Mouse (Mus musculus): ENCODE measurements around the gene Eed.

The Eed gene

GRCm38 (mm10) chr7:89981557-89981956 lies 774 bp upstream of the Eed start:
- no peak for DNase-seq (ENCODE audit: low spot score)

DNA sequence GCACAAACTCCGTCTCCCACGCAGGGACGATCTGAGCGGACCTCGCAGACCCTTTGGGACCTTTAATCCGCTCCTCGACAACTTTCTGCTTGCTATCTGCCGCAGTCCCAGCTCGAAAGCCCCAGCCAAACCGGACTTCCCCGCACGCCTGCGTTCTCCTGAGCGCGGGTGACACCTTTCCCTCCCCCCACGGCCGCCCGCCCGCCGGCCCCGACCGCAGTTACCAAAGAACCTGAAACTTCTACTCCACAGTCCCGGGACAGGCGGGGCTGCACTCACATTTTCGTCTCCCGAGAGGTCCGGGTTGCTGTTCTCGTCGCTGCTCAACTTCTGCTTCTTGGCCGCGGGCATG lies 674 bp downstream of the Eed start:
- no peak for DNase-seq (ENCODE audit: low spot score)

GRCm38 (mm10) chr7:89979432-89980130 lies 1.2 kb downstream of the Eed start:
- DNase-seq (ENCODE audit: low spot score): no peak

DNA sequence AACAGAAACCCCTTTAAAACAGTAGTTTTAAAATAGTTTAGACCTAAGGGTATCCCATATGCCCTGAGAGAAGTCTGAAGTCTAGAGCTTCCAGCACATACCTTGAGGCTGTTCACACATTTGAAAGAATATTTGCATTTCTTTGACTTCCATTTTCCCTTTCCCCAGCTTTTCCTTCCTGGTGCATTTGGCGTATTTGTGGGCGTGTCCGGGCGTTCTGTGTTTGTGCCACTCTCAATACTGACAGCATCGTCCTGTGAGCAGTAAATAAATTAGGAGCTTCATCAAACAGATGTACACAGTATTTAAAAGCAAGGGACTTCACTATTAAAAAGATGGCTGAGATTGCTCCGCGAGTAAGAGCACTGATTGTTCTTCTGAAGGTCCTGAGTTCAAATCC lies 4.0 kb downstream of the Eed start:
- no peak for DNase-seq (ENCODE audit: low spot score)

DNA sequence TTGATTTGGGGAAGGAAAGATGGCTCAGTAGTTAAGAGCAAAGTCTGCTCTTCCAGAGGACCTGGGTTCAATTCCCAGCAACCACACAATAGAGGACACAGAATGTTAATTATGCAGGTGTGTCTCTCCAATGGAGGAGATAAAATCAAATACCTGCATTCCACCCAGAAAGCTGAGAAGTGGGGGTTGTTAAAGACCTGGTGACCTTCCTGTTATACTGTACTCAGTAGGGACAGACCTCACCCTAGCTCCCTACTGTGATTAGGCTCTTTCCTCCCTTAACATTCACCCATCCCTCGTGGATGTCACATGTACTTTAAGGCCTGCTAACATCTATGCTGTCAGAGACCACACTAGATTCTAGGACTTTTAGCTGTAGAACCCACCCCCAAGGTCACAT lies 5.2 kb downstream of the Eed start:
- no peak for DNase-seq (ENCODE audit: low spot score)

DNA sequence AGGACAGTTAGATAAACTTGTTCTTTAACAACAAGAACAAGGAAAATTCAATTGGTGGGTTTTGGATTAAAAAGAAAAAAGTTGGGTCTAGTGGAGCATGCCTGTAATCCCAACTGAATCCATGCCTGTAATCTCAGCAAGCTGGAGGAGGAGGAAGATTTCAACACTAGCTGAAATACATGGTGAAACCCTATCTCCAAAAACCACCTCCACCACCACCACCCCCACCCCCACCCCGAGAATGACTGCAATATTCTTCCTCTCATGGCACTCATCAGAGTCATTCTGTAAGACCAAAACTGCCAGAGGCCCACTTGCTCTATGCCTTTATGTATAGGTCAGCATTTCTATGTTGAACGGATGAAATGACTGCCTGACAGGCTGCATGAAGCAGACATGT lies 13.5 kb downstream of the Eed start:
- no peak for DNase-seq (ENCODE audit: low spot score)

GRCm38 (mm10) chr7:89966771-89967170 lies 14.0 kb downstream of the Eed start:
- no peak for DNase-seq (ENCODE audit: low spot score)

GRCm38 (mm10) chr7:89963135-89963534 lies 17.6 kb downstream of the Eed start:
- DNase-seq (ENCODE audit: low spot score): no peak

DNA sequence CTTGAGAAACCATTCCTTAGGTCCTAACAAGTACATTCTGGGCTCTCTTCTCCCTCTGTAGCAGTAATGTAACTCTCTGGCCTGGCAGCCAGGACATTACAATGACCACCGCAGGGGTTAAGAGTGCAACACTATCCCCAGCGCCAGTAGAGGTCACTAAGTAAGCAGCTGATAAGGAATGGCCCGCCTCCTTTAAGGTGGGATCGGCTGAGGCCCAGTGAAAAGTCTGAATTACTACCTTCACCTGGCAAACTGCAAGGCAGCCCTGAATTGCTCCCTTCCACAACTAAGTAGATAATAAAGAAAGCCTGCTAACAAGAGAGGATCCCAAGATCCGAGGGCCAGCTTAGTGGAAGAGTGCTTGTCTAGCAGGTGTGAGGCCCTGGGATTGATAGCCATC lies 23.5 kb downstream of the Eed start:
- no peak for DNase-seq (ENCODE audit: low spot score)

DNA sequence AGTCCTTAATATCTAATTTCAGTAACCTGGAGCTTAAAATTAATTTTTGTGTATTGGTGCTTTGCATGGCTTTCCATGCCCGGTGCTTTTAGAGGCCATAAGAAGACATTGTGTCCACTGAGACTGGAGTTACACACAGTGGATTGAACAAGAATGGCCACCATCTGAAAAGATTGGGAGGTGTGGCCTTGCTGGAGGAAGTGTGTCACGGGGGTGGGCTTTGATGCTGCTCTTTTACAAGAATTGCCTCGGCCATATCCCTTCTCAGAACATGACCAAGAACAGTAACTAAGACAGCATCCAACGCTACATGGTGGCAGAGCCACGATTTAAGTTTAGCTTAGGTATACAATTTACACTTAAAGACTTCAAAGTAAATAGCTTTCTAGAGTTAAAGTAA lies 26.5 kb downstream of the Eed start:
- DNase-seq (ENCODE audit: low spot score): no peak

- DNase-seq (ENCODE audit: low spot score): no peak
These were observed 31.4 kb downstream of the Eed start for GRCm38 (mm10) chr7:89949403-89949802.

- no peak for DNase-seq (ENCODE audit: low spot score)
These were observed 32.8 kb downstream of the Eed start for GRCm38 (mm10) chr7:89948026-89948425.

DNA sequence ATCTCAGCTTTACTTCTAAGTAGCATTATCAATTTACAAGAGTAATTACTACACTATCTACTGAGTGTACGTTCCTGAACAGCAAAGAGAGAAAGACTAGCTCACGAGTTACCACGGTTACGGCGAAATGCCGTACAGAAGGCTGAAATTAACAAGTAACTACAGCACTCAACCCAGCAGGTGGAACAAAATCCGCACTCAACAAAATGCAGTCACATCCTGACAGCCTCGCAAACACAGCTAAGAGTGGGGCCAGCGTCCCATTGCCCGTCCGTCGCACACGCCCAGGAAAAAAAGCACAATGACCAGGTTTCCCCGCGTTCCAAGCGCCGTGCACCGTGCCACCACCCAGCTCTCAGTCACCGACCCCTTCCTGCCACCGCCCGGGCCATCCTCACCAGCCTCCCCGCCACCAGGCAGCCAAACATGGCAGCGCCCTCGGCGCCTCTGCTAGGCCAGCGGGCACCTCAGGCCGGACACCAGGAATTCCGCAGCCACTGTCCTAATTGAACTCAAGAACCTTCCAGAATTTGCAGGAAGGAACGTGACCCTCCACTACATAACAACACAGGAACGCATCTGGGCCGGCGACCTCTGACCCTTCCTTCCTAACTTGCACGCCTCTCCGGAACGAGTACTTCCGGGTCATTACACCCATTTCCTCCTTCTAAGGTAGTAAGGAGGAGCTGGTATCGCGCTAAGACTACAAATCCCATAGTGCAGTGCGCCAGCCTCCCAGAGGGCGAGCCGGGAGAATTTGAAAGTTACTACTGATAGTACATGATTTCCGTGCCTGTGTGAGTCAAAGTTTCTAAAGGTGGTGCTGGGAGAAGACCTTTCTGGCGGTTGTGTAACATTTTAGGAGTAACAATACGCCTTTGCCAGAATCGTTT lies 40.0 kb downstream of the Eed start, which contains the start of gene Hikeshi:
Hikeshi (minus strand) TSS at position 634 of the 893 bp plus-strand sequence.
- peak; percentile 90 for DNase-seq (ENCODE audit: low spot score)

- DNase-seq (ENCODE audit: low spot score): no peak
These were observed 41.1 kb downstream of the Eed start for GRCm38 (mm10) chr7:89939497-89940353.

- no peak for DNase-seq (ENCODE audit: low spot score)
These were observed 57.2 kb downstream of the Eed start for GRCm38 (mm10) chr7:89923441-89924180.

DNA sequence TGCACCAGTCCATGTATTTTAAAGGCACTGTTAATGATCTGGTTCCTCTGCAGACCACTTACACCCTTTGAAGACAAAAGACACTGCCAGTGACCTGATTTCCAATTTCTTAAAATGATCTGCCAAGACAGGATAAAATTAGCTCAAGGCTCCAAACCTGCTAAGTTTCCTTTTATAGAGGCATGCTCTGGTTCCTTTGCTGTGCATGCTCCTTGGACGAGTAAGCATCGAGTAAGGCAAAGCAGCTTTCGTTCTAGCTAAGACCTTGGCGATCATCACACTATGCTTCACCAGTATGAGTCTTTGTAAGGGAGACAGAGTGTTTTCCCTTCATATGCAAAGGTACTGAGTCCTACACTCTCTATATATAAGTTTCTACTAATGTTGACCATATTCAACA lies 63.0 kb downstream of the Eed start:
- DNase-seq (ENCODE audit: low spot score): no peak

DNA sequence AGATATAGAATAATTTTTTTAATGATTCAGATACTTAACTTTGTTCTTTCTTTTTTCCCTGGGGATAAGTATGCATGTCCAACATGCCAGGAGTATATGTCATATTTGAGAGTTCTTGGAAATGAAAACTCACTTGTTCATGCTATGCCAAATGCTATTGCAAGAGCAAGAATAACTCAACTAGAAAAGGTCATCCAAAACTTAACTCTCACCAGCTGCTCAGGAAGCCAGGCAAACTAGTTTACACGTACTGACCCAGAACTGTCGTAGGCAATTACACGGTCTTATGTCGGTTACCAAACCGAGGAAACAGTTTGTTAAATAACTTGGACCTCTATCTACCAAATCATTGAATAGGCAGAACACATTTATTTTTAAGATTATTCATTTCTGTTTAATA lies 64.1 kb downstream of the Eed start:
- no peak for DNase-seq (ENCODE audit: low spot score)

DNA sequence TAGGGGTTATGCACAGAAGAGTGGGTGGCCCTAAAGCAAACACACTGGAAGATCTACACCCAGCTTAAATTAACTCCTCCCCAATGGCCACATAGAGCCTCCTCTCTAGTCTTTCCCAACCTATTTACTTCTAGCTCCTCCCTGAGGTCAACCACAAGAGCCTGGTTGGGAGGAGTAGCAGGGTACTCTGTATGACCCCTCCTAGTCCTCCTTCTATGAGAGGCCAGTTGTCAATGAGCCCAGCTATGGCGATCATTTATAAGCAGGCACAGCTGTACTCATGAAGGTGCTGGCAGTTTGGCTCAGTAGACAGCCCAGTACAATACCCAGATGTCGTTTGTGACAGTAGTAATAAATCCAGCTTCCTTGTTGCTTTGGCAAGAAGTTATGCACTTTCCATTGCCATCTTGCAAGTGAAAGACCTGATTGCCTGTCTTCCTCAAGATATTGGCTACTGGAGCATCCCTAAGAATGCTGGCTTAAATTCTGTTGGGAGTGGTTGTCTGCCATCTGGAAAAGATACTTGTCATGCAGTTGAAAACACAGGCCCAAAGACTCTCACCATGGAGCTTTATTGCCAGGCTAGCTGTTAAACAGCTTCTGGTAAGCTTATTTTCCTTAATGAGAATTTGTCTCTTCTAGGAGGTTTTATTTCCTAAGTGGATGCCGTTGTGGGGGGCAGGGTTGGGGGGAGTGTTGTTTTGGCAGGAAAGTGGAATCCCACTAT lies 67.2 kb downstream of the Eed start:
- DNase-seq (ENCODE audit: low spot score): no peak

DNA sequence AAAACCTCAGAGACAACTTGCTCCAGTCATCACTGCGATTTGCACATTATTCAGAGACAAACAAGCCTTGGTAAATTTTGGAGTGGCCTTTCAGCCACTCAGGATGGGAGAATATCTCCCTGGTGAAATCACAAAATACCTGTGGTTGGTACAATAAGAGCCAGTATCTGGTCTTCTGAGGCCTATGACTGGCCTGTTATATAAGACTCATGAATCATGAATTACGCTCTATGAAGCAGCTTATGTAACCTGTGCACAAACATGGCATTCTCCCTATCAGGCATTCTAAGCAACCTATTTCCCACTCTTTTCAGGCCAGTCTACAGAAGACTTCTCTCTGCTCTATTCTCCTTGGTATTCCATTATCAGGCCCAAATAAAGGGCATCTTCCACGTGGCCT lies 68.4 kb downstream of the Eed start:
- no peak for DNase-seq (ENCODE audit: low spot score)

- no peak for DNase-seq (ENCODE audit: low spot score)
These were observed 71.1 kb downstream of the Eed start for GRCm38 (mm10) chr7:89909711-89910110.

Measured in ovary, adult 18-20 months (tissue).